Mouse (Mus musculus) layer of hippocampus, adult 8-10 months (tissue): ENCODE data around the gene Hoxc10. TPM values are rescaled to one million over a fixed set of nuclear protein-coding genes. Genes with fewer than 3 reads are reported as not detected.
A peak's percentile ranks its signal among the peaks of the same experiment; 100 is the strongest.

Source experiments
- DNase-seq, 2 experiments: peaks; one replicate each; pipeline ENCODE4 v3.0.0; 2022; ENCODE audit warnings: low spot score in 2 of 2
- total RNA-seq, 4 experiments: library from RNA; stranded (reverse); gene quantifications; 2 replicates each; pipeline ENCODE4 v1.2.4; 2022

Gene Hoxc10
- total RNA-seq, 4 experiments from 2014 or later, result not detected

GRCm38 (mm10) chr15:102967511-102968397 is 1.2 kb downstream of the Hoxc10 start:
- no peak for DNase-seq

DNA sequence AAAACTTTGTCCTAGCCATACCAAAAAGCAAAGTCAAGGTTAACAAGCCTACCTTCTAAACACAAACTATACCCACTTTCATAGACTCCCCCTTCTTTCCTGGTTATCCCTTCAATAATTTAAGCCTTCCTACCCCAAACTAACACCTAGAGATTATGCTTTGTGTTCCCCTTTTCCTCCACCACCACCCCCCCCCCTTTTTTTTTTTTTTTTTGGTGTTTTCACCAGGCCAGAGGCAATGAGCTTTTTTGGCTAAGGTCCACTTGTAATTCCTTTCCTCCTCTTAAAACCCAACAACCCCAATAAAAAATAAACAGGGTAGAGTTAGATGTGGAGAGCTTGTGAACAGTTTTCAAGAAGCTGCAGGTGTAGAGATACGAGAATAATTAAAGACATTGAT is 2.7 kb downstream of the Hoxc10 start:
- DNase-seq, result no peak

GRCm38 (mm10) chr15:102970740-102971139 is 4.1 kb downstream of the Hoxc10 start:
- no peak for DNase-seq

- DNase-seq, result no peak
These were observed 5.7 kb downstream of the Hoxc10 start for GRCm38 (mm10) chr15:102972254-102972653.

GRCm38 (mm10) chr15:102972753-102973152 is 6.2 kb downstream of the Hoxc10 start:
- no peak for DNase-seq

DNA sequence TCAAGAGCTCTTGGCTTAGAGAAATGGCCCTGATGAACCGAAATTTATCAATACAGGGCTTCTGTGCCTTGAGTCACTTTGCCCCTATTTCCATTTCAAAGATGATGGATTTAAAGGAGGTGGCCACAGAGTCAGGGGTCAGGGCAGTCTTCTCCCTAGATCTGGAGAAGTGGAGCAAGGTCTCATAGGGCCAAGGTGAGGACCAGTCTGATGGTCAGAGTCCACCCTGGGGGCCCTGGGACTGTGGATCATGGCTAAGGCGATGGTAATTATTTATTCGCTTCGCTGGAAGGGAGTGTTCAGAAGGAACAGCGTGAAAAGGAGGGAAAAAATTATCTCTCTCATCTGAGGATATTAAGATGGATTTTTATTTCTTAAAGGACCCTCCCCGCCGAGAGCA is 8.4 kb downstream of the Hoxc10 start:
- DNase-seq, result no peak

DNA sequence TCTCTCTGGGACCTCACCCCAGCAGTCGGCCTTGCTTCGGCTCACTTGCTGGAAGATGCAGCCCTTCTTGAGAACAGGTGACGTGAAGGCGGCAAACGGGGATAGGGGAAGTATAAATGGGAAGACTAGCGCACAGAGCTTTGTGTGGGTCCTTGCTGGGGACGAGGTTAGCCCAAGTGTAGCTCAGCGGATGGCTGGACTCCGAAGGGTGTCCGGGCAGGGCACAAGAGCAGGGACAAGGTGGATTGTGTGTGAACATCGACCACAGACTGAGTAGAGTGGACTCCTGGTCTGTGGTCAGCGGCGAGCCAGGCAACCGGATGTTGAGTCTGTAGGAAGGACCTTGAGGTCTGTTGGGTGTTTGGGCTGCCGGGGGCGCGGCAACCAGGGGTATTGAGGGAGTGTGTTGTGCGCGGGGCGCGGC is 9.1 kb downstream of the Hoxc10 start:
- DNase-seq, result no peak

DNA sequence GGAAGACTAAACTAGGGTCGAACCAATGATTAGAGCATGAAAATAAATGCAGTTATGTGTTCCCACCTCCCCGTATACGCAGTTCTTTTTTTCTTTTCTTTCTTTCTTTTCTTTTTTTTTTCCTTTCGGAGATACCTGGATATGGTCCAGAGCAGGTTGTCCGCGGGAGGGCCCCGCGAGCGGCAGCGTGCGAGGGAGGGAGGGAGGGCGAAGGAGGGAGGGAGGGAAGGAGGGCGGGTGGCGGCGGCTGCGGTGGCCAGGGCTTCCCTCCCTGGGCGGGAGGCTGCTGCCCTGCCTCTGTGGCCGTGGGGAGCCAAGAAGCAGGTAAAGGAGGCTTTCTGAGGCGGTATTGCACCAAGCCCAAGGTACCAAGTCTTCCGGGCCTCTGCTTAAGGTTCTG is 9.6 kb downstream of the Hoxc10 start, which contains the start of gene Hoxc9:
Hoxc9 (plus strand) TSS at position 269 of the 400 bp plus-strand sequence.
- no peak for DNase-seq

GRCm38 (mm10) chr15:102976631-102977422 is 10.2 kb downstream of the Hoxc10 start:
- no peak for DNase-seq

DNA sequence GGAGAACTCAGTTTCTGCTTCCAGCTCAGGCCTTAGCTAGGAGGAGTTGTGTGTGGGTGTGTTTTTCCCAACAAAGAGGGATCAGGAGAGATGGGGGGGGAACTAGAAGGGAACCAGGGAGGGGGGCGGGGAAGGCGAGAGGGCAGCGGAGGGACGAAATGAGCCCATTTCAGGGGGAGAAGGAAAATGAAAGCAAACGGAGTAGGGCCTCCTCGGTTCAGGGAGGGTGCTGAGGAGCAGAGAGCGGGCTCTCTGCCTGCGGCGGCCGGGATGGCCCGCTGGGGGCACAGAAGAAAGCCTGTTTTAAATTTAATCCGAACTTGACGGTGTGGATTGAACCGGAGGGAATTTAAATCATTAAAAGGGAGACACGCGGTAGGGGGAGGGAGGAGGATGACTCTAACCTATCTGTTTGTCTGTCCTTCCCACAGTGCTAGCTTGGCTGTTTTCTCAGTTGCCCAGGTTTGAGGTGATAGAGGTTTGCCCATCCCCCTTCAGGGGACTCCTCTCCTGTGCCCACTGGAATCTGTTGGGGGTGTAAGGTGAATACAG is 10.9 kb downstream of the Hoxc10 start:
- DNase-seq, result no peak

DNA sequence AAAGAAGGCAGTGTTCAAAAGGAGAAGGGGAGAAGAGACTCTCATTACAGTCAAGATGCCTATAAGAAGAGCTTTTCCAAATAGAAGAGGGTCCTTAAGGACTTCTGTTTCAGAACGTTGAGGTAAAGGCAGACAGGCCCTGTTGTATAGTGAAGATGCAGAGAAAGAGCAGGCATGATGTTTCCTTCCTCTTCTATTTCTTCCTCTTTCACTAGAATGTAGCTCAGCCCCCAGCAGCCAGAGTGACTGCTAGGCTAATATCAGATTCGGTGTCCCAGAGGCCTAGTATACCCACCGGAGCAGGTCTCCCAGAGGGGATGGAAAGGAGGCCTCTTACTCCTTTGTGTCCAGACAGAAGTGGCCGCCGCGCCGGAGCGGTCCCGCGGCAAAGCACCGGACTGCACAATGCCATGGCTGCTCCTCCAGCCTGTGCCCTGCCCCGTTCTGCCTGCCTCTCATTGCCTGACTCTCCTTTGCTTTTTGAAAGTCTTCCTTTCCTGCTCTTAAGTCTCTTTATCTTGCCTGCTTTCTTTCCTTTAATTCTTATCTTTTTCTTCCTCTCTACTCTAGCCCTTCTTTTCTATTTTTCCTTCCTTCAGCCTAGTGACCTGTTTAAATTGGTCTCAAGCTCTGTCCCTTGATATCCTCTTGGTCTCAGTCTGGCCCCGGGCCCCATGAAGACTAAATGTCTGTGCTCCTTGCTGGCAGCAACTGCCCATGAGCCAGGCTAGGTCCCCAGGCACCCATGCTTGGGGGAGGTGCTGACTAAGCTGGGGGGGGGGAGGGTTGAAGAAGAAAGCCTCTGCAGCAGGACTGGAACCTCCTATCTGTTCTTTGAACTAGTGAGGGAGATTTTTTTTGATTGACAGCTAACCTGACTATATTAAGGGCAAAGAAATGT is 12.3 kb downstream of the Hoxc10 start:
- DNase-seq, result no peak

DNA sequence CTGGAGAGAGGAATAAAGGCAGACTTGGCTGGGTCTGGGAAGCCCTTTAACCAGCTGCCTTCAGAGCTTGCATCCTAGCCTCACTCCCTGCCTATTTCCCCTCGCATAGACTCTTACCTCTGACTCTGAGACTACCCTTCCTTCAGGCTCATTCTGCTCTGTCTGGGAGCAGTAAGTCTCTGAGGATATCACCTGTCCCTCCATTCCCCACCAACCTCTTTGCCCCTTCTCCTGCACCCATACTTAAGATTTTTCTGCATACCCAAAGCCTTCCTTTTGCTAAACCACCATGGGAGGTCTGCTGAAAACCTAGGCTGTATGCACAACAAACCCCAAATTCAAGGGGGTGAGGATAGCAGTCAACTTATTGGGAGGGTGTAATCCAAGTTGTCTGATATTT is 13.3 kb downstream of the Hoxc10 start:
- DNase-seq, result no peak

- no peak for DNase-seq
These were observed 13.8 kb downstream of the Hoxc10 start for GRCm38 (mm10) chr15:102980352-102980751.

DNA sequence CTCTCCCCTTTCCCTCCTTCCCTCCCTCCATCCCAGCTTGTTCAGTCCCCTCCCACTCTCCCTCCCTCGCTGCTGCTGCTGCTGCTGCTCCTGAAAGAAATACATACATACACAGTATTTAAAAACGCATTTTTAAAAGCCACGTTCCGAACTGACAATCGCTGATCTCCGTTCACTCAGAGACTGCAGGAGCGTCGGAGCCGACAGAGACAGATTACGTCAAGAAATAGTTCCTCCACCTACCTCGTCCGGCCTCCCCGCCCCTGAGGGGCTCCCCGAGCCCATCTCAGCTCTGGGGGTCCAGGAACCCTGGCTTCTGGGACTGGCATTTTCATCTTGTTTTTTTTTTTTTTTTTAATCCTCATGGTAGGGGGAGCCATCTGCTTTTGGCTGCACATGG is 14.3 kb downstream of the Hoxc10 start:
- no peak for DNase-seq

- no peak for DNase-seq
These were observed 15.0 kb downstream of the Hoxc10 start for GRCm38 (mm10) chr15:102981379-102982288.

DNA sequence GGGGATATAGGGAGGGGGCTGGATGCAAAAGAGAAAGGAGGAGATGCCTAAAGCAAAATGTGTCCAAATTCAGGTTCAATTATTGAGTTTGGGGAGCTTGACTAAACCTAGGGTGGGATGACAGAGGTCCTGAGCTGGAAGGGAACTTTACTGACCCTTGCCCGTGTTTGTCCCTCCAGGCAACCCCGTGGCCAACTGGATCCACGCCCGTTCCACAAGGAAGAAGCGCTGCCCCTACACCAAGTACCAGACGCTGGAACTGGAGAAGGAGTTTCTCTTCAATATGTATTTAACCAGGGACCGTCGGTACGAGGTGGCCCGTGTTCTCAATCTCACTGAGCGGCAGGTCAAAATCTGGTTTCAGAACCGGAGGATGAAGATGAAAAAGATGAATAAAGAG is 17.1 kb downstream of the Hoxc10 start:
- no peak for DNase-seq

- no peak for DNase-seq
These were observed 17.9 kb downstream of the Hoxc10 start for GRCm38 (mm10) chr15:102984521-102984920.

DNA sequence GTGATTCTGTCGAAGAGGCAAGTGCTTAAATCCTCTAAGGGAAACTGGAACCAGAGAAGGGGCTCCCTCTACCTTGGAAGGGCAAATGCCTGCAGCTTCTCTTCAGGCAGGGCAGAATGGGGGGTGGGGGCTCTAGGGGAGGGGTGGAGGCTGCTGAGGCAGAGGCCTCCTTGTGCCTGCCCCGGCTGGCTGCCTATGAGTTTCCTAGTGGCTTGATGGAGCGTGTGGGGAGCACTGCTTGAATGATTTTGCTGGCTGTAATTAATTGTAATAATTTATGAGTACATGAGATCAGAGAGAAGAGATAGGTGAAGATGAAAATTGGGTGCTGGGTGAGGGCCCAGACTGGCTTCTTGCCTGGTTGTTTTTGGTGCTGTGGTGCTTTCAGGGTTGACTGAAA is 18.3 kb downstream of the Hoxc10 start:
- no peak for DNase-seq

- DNase-seq, result peak; percentile 53 to 85
These were observed 20.7 kb downstream of the Hoxc10 start for GRCm38 (mm10) chr15:102987124-102987833.
